Mouse (Mus musculus) kidney, adult 2 months (tissue): ENCODE data around the gene Abca7. TPM values are rescaled to one million over a fixed set of nuclear protein-coding genes. Genes with fewer than 3 reads are reported as not detected.
A peak's percentile ranks its signal among the peaks of the same experiment; 100 is the strongest.

Experiments
- DNase-seq: peaks from one replicate; pipeline ENCODE4 v3.0.0; 2021
- H3K27ac ChIP-seq: fragments of 200-500 bp; 2 replicates; pipeline ENCODE4 v1.5.1; 2012; ENCODE audit warnings: low read depth, low read length, control low read depth, inconsistent platforms; ENCODE audit not compliant: insufficient read depth
- H3K27me3 ChIP-seq: fragments of 200-500 bp; replicated peaks from 2 replicates; pipeline ENCODE4 v1.6.1; 2012; ENCODE audit warnings: mild to moderate bottlenecking, moderate library complexity, low read length, inconsistent platforms; ENCODE audit not compliant: control insufficient read depth, insufficient read depth
- H3K36me3 ChIP-seq: fragments of 200-500 bp; 2 replicates; pipeline ENCODE4 v1.6.1; 2012; ENCODE audit warnings: mild to moderate bottlenecking, moderate library complexity, low read length, inconsistent platforms; ENCODE audit not compliant: control insufficient read depth, insufficient read depth
- H3K4me1 ChIP-seq: fragments of 200-500 bp; 2 replicates; pipeline ENCODE4 v1.6.1; 2011; ENCODE audit warnings: low read length; ENCODE audit not compliant: control insufficient read depth, insufficient read depth
- H3K4me3 ChIP-seq: fragments of 200-500 bp; 2 replicates; pipeline ENCODE4 v1.5.1; 2011; ENCODE audit warnings: mild to moderate bottlenecking, low read depth, low read length, control low read depth; ENCODE audit not compliant: insufficient read depth
- CTCF ChIP-seq: fragments of 200-500 bp; conservative IDR thresholded peaks from 2 replicates; pipeline ENCODE4 v1.5.1; 2011; ENCODE audit warnings: low read depth, mild to moderate bottlenecking, control low read depth, low read length, moderate library complexity, mixed read lengths; ENCODE audit not compliant: insufficient read depth, insufficient read length
- POLR2A ChIP-seq: fragments of 200-500 bp; IDR thresholded peaks from one replicate; pipeline ENCODE4 v1.6.1; 2011; ENCODE audit warnings: low read depth, low read length, control low read depth
- WGBS: fragments of 180-500 bp; shearing (Covaris S2); methylation state at CpG from one replicate; pipeline ENCODE4 v1.1.7; 2018; 5-methylcytosine and 5-hydroxymethylcytosine counted together
- polyA plus RNA-seq: library from polyadenylated mRNA; depleted of rRNA; stranded (reverse); fragments of >200 nt; gene quantifications from 2 replicates; pipeline ENCODE4 v1.2.3, GENCODE M21; 2012; rRNA removed

Abca7 gene
- polyA plus RNA-seq, 1 experiment, result 10.6 TPM

DNA sequence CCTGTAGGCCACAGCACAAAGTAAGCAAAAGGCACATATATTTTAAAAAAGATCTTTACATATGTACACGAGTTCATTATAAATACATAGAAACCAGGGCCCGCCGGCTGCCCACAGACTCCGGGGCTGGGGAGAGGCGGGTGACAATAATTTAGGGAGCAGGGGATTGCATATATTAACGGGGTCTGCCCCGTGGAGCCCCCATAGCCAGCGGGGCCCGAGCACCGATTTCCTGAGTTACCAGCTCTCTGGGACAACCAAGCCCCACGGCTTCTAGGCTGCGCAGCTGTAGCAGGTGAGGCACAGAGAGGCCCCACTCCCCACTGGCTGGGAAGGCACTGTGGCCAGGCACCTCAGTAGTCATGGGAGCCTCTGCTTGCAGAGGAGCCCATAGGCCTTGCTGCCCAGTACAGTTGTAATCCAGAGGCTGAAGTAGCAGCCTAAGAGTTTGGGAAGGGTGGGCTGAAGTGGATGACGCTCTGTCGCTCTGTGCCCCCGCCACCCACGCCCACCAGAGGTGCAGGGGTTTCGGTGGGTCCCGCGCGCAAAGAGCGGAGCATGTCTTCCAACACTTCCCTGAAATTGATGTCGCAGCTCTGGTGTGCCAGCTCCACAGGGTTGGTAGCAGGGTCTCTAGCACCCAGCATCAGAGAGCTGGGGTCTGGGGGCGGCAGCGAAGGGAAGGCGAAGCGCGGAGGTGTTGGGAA, 60.8 kb downstream of the Abca7 start:
- H3K36me3 ChIP-seq, result peaks cover 4% of the 10 kb centered on the region
- TF ChIP-seq CTCF (no peak), POLR2A (peak; percentile 16)
- H3K27ac ChIP-seq, result no peak overlapping the region

GRCm38 (mm10) chr10:80057683-80058326, 61.5 kb downstream of the Abca7 start:
- Histone ChIP-seq H3K4me3 (no peak overlapping the region), H3K27ac (no peak overlapping the region), H3K4me1 (peaks cover 11% of the 10 kb centered on the region; the same call in 1 of the 2 replicates), H3K36me3 (peaks cover 4% of the 10 kb centered on the region), H3K27me3 (no peaks in the 10 kb centered on the region)
- peak; percentile 53 for DNase-seq
- 75% methylated on average over 30 of the region's 30 CpGs for WGBS
- TF ChIP-seq CTCF (no peak), POLR2A (no peak)

More for the DNA sequence above, 60.8 kb downstream of the Abca7 start:
- Histone ChIP-seq H3K27me3 (no peaks in the 10 kb centered on the region), H3K4me1 (peaks cover 15% of the 10 kb centered on the region), H3K4me3 (no peak overlapping the region)
- 86% methylated on average over 27 of the region's 27 CpGs for WGBS
- no peak for DNase-seq

GRCm38 (mm10) chr10:80063104-80063503, 66.8 kb downstream of the Abca7 start:
- Histone ChIP-seq H3K27me3 (no peaks in the 10 kb centered on the region), H3K36me3 (no peaks in the 10 kb centered on the region), H3K4me1 (no peaks in the 10 kb centered on the region), H3K4me3 (no peak overlapping the region), H3K27ac (no peak overlapping the region)
- WGBS, result 97% methylated on average over 5 of the region's 5 CpGs
- DNase-seq, result no peak
- TF ChIP-seq CTCF (no peak), POLR2A (no peak)

- Histone ChIP-seq H3K36me3 (no peaks in the 10 kb centered on the region), H3K4me3 (no peak overlapping the region), H3K27me3 (no peaks in the 10 kb centered on the region), H3K27ac (no peak overlapping the region), H3K4me1 (no peaks in the 10 kb centered on the region)
- TF ChIP-seq POLR2A (no peak), CTCF (0 out of 2 replicates have a peak, but pooled peaks have one; percentile 13)
- no peak for DNase-seq
- WGBS, result 77% methylated on average over 23 of the region's 23 CpGs
Observed at GRCm38 (mm10) chr10:80063877-80064650, 67.8 kb downstream of the Abca7 start.

Other genes with a start within 250 kb of the Abca7 start
- 66.3 and 77.9 TPM in 2 replicates for gene Polrmt, start 249.9 kb upstream of the Abca7 start, polyA plus RNA-seq
- not detected in 2 replicates for gene Fgf22, start 241.4 kb upstream of the Abca7 start, polyA plus RNA-seq
- gene Rnf126, start 229.5 kb upstream of the Abca7 start, polyA plus RNA-seq, result 90.2 and 122 TPM in 2 replicates
- gene Fstl3, start 219.2 kb upstream of the Abca7 start, polyA plus RNA-seq, result 17.0 and 24.1 TPM in 2 replicates
- 0.03 and 0.08 TPM in 2 replicates for gene Prss57, start 205.5 kb upstream of the Abca7 start, polyA plus RNA-seq
- gene Palm, start 202.9 kb upstream of the Abca7 start, polyA plus RNA-seq, result 110 and 121 TPM in 2 replicates
- gene Misp, start 175.5 kb upstream of the Abca7 start, polyA plus RNA-seq, result 17.9 and 19.9 TPM in 2 replicates
- gene Ptbp1, start 142.1 kb upstream of the Abca7 start, polyA plus RNA-seq, result 184 and 198 TPM in 2 replicates
- 0.67 and 0.99 TPM in 2 replicates for gene Prtn3, start 122.0 kb upstream of the Abca7 start, polyA plus RNA-seq
- 2.7 and 3.2 TPM in 2 replicates for gene Plppr3, start 121.9 kb upstream of the Abca7 start, polyA plus RNA-seq
- gene Elane, start 110.2 kb upstream of the Abca7 start, polyA plus RNA-seq, result 0.10 TPM in 1 of 2 replicates, not detected in the other
- 1,335 and 2,389 TPM in 2 replicates for gene Cfd, start 105.6 kb upstream of the Abca7 start, polyA plus RNA-seq
- 57.1 and 75.4 TPM in 2 replicates for gene Med16, start 87.6 kb upstream of the Abca7 start, polyA plus RNA-seq
- not detected in 2 replicates for gene Gm26602, start 85.6 kb upstream of the Abca7 start, polyA plus RNA-seq
- 5.6 and 9.2 TPM in 2 replicates for gene Kiss1r, start 79.5 kb upstream of the Abca7 start, polyA plus RNA-seq
- 146 and 154 TPM in 2 replicates for gene R3hdm4, start 75.3 kb upstream of the Abca7 start, polyA plus RNA-seq
- 6.7 and 8.1 TPM in 2 replicates for gene Arid3a, start 69.5 kb upstream of the Abca7 start, polyA plus RNA-seq
- gene Wdr18, start 36.3 kb upstream of the Abca7 start, polyA plus RNA-seq, result 60.4 and 67.5 TPM in 2 replicates
- 1.6 and 2.0 TPM in 2 replicates for gene Grin3b, start 25.8 kb upstream of the Abca7 start, polyA plus RNA-seq
- 262 and 316 TPM in 2 replicates for gene Tmem259, start 12.2 kb upstream of the Abca7 start, polyA plus RNA-seq
- 52.3 and 55.5 TPM in 2 replicates for gene Cnn2, start 7.9 kb upstream of the Abca7 start, polyA plus RNA-seq
- 9.6 and 25.5 TPM in 2 replicates for gene Arhgap45, start 20.2 kb downstream of the Abca7 start, polyA plus RNA-seq
- 230 and 235 TPM in 2 replicates for gene Polr2e, start 43.3 kb downstream of the Abca7 start, polyA plus RNA-seq
- gene Gpx4, start 50.7 kb downstream of the Abca7 start, polyA plus RNA-seq, result 1,431 and 1,557 TPM in 2 replicates
- gene Sbno2, start 109.1 kb downstream of the Abca7 start, polyA plus RNA-seq, result 27.7 and 30.8 TPM in 2 replicates
- gene Stk11, start 119.3 kb downstream of the Abca7 start, polyA plus RNA-seq, result 114 and 117 TPM in 2 replicates
- gene Atp5d, start 142.1 kb downstream of the Abca7 start, polyA plus RNA-seq, result 1,948 and 2,036 TPM in 2 replicates
- 8.1 and 8.7 TPM in 2 replicates for gene Cbarp, start 144.3 kb downstream of the Abca7 start, polyA plus RNA-seq
- 65.6 and 67.0 TPM in 2 replicates for gene Midn, start 151.8 kb downstream of the Abca7 start, polyA plus RNA-seq
- 86.7 and 87.8 TPM in 2 replicates for gene Cirbp, start 169.5 kb downstream of the Abca7 start, polyA plus RNA-seq
- gene 1600002K03Rik, start 176.4 kb downstream of the Abca7 start, polyA plus RNA-seq, result 7.9 and 11.2 TPM in 2 replicates
- gene Efna2, start 183.0 kb downstream of the Abca7 start, polyA plus RNA-seq, result 1.5 TPM in 2 replicates
- gene Mum1, start 229.9 kb downstream of the Abca7 start, polyA plus RNA-seq, result 25.6 and 30.4 TPM in 2 replicates